In the genomic region with DNA sequence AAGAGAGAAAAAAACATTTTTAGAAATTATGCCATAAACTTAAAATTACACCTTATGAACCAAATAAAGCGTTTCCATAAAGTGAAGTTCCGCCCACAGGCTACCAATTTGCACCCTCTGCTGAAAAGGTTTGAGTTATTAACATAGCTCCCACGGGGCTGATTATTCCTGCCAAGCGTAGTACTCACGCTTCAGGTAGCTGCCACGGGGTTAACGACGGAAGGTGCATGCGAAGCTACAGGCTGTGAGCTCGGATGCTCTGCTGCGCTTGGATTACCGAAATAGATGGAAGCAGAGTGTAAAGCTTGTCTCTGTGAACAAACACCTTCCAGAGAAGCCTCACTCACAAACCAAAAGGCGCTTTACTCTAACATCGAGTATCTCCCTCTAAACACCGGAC, we compare ENCODE assay signal across 18 mouse cellular contexts.
DNase-seq lines count a peak whose midpoint lies in the region; ATAC-seq and TF ChIP-seq lines count a peak whose summit lies in the region.
"Had no signal": no experiment of that assay in that cellular context is flagged by ENCODE, and none has a peak within 500 bp of the region (broad histone marks: within the 10 kb centered on the region; RNA-seq: fewer than 3 reads in every experiment).

No protein-coding gene starts in this region.

- no peak overlapping the region for H3K27ac ChIP-seq in limb, embryonic 14.5 days (replicated peaks; ENCODE audit: low read depth, low read length)
- H3K27ac ChIP-seq in intestine, postnatal 0 days (ENCODE audit: low read depth, low read length): no peak overlapping the region
- no peak overlapping the region for H3K27ac ChIP-seq in hindbrain, embryonic 16.5 days (ENCODE audit: low read depth, low read length)
- H3K27ac ChIP-seq: left cerebral cortex, adult 2 months; limb, embryonic 15.5 days; liver, embryonic 14.5 days; stomach, postnatal 0 days had no signal

- no peaks in the 10 kb centered on the region for H3K9me3 ChIP-seq in limb, embryonic 14.5 days (ENCODE audit: control insufficient read depth, low read length)
- H3K9me3 ChIP-seq in intestine, postnatal 0 days (ENCODE audit: control insufficient read depth): no peaks in the 10 kb centered on the region
- no peaks in the 10 kb centered on the region for H3K9me3 ChIP-seq in hindbrain, embryonic 16.5 days (ENCODE audit: control insufficient read depth, low read length)
- H3K9me3 ChIP-seq: forebrain, embryonic 12.5 days; limb, embryonic 15.5 days had no signal

- 42% methylated on average over 15 of the region's 15 CpGs for WGBS in limb, embryonic 14.5 days
- 88% methylated on average over 15 of the region's 15 CpGs for WGBS in intestine, postnatal 0 days
- WGBS in hindbrain, embryonic 16.5 days: 71% methylated on average over 15 of the region's 15 CpGs

- H3K4me3 ChIP-seq in limb, embryonic 14.5 days (replicated peaks; ENCODE audit: low read length): no peak overlapping the region
- H3K4me3 ChIP-seq in intestine, postnatal 0 days (ENCODE audit: low read depth, low read length): no peak overlapping the region
- no peak overlapping the region for H3K4me3 ChIP-seq in hindbrain, embryonic 16.5 days (ENCODE audit: low read length)
- H3K4me3 ChIP-seq: forebrain, embryonic 12.5 days; left cerebral cortex, adult 2 months; limb, embryonic 15.5 days had no signal

- H3K27me3 ChIP-seq in limb, embryonic 14.5 days (ENCODE audit: control insufficient read depth, insufficient read depth, low read length): no peaks in the 10 kb centered on the region
- H3K27me3 ChIP-seq in intestine, postnatal 0 days (replicated peaks; ENCODE audit: control insufficient read depth, insufficient read depth, low read length): no peaks in the 10 kb centered on the region
- no peaks in the 10 kb centered on the region for H3K27me3 ChIP-seq in hindbrain, embryonic 16.5 days (replicated peaks; ENCODE audit: control insufficient read depth, insufficient read depth, low read length)
- H3K27me3 ChIP-seq: forebrain, embryonic 12.5 days; limb, embryonic 15.5 days had no signal

- H3K4me1 ChIP-seq in limb, embryonic 14.5 days (ENCODE audit: control insufficient read depth, insufficient read depth, low read length): peaks cover 13% of the 10 kb centered on the region
- H3K4me1 ChIP-seq in intestine, postnatal 0 days (replicated peaks; ENCODE audit: control insufficient read depth, insufficient read depth, low read length): no peaks in the 10 kb centered on the region
- peaks cover 7% of the 10 kb centered on the region for H3K4me1 ChIP-seq in hindbrain, embryonic 16.5 days (ENCODE audit: control insufficient read depth, insufficient read depth, low read depth, low read length)

- no peak overlapping the region for H3K9ac ChIP-seq in limb, embryonic 14.5 days (ENCODE audit: low read depth, low read length, severe bottlenecking)
- no peak overlapping the region for H3K9ac ChIP-seq in intestine, postnatal 0 days (ENCODE audit: low read depth, low read length)
- no peak overlapping the region for H3K9ac ChIP-seq in hindbrain, embryonic 16.5 days (ENCODE audit: low read depth, low read length)
- H3K9ac ChIP-seq: forebrain, embryonic 12.5 days; limb, embryonic 15.5 days; liver, embryonic 14.5 days; lung, embryonic 14.5 days had no signal

- H3K4me2 ChIP-seq in limb, embryonic 14.5 days (replicated peaks; ENCODE audit: low read depth, low read length, severe bottlenecking): no peak overlapping the region
- no peak overlapping the region for H3K4me2 ChIP-seq in intestine, postnatal 0 days (replicated peaks; ENCODE audit: low read depth)
- H3K4me2 ChIP-seq in hindbrain, embryonic 16.5 days (ENCODE audit: low read length): no peak overlapping the region
- H3K4me2 ChIP-seq: forebrain, embryonic 12.5 days; heart, embryonic 11.5 days; limb, embryonic 15.5 days; lung, embryonic 14.5 days had no signal

- no peaks in the 10 kb centered on the region for H3K36me3 ChIP-seq in limb, embryonic 14.5 days (ENCODE audit: control insufficient read depth, insufficient read depth, low read length)
- no peaks in the 10 kb centered on the region for H3K36me3 ChIP-seq in intestine, postnatal 0 days (ENCODE audit: control insufficient read depth, insufficient read depth)
- no peaks in the 10 kb centered on the region for H3K36me3 ChIP-seq in hindbrain, embryonic 16.5 days (ENCODE audit: control insufficient read depth, insufficient read depth, low read length)
- H3K36me3 ChIP-seq: forebrain, embryonic 12.5 days; limb, embryonic 15.5 days had no signal

- ATAC-seq in limb, embryonic 14.5 days (ENCODE audit: low FRiP score, low read depth): no peak
- no peak for ATAC-seq in intestine, postnatal 0 days
- no peak for ATAC-seq in hindbrain, embryonic 16.5 days

- TF ChIP-seq CTCF in intestine, postnatal 0 days (IDR thresholded peaks at IDR 0.05; ENCODE audit: low read depth): no peak

- no peak for TF ChIP-seq POLR2A in limb, embryonic 14.5 days (IDR thresholded peaks at IDR 0.05; ENCODE audit: borderline replicate concordance, extremely low read depth, insufficient read depth, insufficient read length)

- peak; percentile 11 for DNase-seq in left cerebral cortex, adult 11 months (ENCODE audit: low spot score)
- no peak for DNase-seq in left cerebral cortex, adult 8-10 months (ENCODE audit: low spot score in 2 of 2)
- peak; percentile 20 for DNase-seq in retina, postnatal 1 day
- no peak for DNase-seq in retina, embryonic 14.5 days (ENCODE audit: low spot score)
- DNase-seq in ZHBTc4 (ENCODE audit: low read depth, low spot score): peak; percentile 14
- peak; percentile 32 for DNase-seq in limb, embryonic 14.5 days (ENCODE audit: low spot score)
- DNase-seq: adrenal gland, postnatal 14 days; cerebellum, adult 9-10 months; kidney, adult 18-20 months; lung, embryonic 14.5 days had no signal

Comparison
In these comparisons a context has a peak if more than half of its experiments do, and no peak if none do; other contexts are left out.
1. DNase-seq: peak in left cerebral cortex, adult 11 months (single experiment), retina, postnatal 1 day (single experiment), ZHBTc4 (single experiment) and limb, embryonic 14.5 days (single experiment); none in left cerebral cortex, adult 8-10 months (0 of 2) and retina, embryonic 14.5 days (single experiment).